Mouse (Mus musculus): ENCODE measurements around the gene Mip. TPM values are rescaled to one million over a fixed set of nuclear protein-coding genes. Genes with fewer than 3 reads are reported as not detected.
"Not testable (repeated sequence)": the region's sequence is repeated elsewhere in the genome, so short reads cannot be mapped to it uniquely, and the experiment has no call there.

Mip gene
- polyA plus RNA-seq (2016; fragmentation: Nextera tagmentation; extraction: Ambion mirVana), result 0.08 and 0.33 TPM in 2 replicates

- H3K36me3 ChIP-seq, result no peaks in the 10 kb centered on the region
- H3K4me3 ChIP-seq, result no peak within 1 kb of the TSS
- no peaks in the 10 kb centered on the region for H3K27me3 ChIP-seq (ENCODE audit: low read depth, poor library complexity, severe bottlenecking)
- no peak for DNase-seq (ENCODE audit: low spot score)
- 52% methylated on average over 4 of the region's 4 CpGs for WGBS
- peak within 1 kb of the TSS; percentile 47 for H3K27ac ChIP-seq
- H3K9me3 ChIP-seq (replicated peaks), result no peaks in the 10 kb centered on the region
- peaks cover 33% of the 10 kb centered on the region for H3K4me1 ChIP-seq
These were observed at the start of gene Mip for GRCm38 (mm10) chr10:128225538-128225937. Gene Mip, plus strand, starts transcription at chr10:128225838.

GRCm38 (mm10) chr10:128175996-128176755 lies 49.5 kb upstream of the Mip start:
- under 1% methylated on average over 17 of the region's 17 CpGs for WGBS
- Histone ChIP-seq H3K4me1 (peaks cover 35% of the 10 kb centered on the region), H3K9me3 (replicated peaks) (no peaks in the 10 kb centered on the region), H3K27me3 (ENCODE audit: low read depth, poor library complexity, severe bottlenecking) (no peaks in the 10 kb centered on the region), H3K4me3 (peak overlapping the region; percentile 65), H3K36me3 (0 out of 2 replicates have a peak, but pooled peaks cover 3% of the 10 kb centered on the region), H3K27ac (peak overlapping the region; percentile 88)
- peak; percentile 86 for DNase-seq (ENCODE audit: low spot score)

DNA sequence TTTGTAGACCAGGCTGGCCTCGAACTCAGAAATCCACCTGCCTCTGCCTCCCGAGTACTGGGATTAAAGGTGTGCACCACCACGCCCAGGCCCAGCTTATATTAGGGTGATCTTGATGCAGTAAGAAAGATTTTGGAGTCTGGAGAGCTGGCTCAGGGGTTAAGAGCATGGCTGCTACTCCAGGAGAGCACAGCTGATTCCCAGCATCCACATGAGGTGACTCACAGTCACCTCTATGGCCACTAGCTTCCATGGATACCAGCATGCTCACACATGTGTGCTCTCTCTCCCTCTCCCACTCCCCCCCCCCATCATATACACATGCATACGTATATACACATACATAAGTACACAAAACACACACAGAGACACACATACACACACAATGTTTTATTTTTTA lies 48.3 kb upstream of the Mip start:
- DNase-seq (ENCODE audit: low spot score), result no peak
- Histone ChIP-seq H3K36me3 (0 out of 2 replicates have a peak, but pooled peaks cover under 1% of the 10 kb centered on the region), H3K27me3 (ENCODE audit: low read depth, poor library complexity, severe bottlenecking) (no peaks in the 10 kb centered on the region), H3K9me3 (replicated peaks) (no peaks in the 10 kb centered on the region), H3K4me1 (peaks cover 35% of the 10 kb centered on the region), H3K27ac (no peak overlapping the region), H3K4me3 (no peak overlapping the region)
- WGBS, result 84% methylated on average over 4 of the region's 4 CpGs

GRCm38 (mm10) chr10:128179989-128180388 lies 45.6 kb upstream of the Mip start, which contains the start of gene Rbms2:
Gene Rbms2, minus strand, starts transcription at chr10:128180297.
- peak within 1 kb of the TSS; percentile 86 for H3K27ac ChIP-seq
- DNase-seq (ENCODE audit: low spot score), result peak; percentile 44
- H3K9me3 ChIP-seq (replicated peaks), result no peaks in the 10 kb centered on the region
- H3K4me1 ChIP-seq, result peaks cover 25% of the 10 kb centered on the region
- no peaks in the 10 kb centered on the region for H3K27me3 ChIP-seq (ENCODE audit: low read depth, poor library complexity, severe bottlenecking)
- WGBS, result 3% methylated on average over 6 of the region's 6 CpGs
- H3K36me3 ChIP-seq, result no peaks in the 10 kb centered on the region
- H3K4me3 ChIP-seq, result peak within 1 kb of the TSS; percentile 40

GRCm38 (mm10) chr10:128184296-128184695 lies 41.3 kb upstream of the Mip start:
- Histone ChIP-seq H3K4me3 (no peak overlapping the region), H3K9me3 (replicated peaks) (no peaks in the 10 kb centered on the region), H3K27ac (no peak overlapping the region), H3K36me3 (no peaks in the 10 kb centered on the region), H3K27me3 (ENCODE audit: low read depth, poor library complexity, severe bottlenecking) (no peaks in the 10 kb centered on the region), H3K4me1 (peaks cover 14% of the 10 kb centered on the region)
- DNase-seq (ENCODE audit: low spot score), result no peak
- 94% methylated on average over 2 of the region's 2 CpGs for WGBS

DNA sequence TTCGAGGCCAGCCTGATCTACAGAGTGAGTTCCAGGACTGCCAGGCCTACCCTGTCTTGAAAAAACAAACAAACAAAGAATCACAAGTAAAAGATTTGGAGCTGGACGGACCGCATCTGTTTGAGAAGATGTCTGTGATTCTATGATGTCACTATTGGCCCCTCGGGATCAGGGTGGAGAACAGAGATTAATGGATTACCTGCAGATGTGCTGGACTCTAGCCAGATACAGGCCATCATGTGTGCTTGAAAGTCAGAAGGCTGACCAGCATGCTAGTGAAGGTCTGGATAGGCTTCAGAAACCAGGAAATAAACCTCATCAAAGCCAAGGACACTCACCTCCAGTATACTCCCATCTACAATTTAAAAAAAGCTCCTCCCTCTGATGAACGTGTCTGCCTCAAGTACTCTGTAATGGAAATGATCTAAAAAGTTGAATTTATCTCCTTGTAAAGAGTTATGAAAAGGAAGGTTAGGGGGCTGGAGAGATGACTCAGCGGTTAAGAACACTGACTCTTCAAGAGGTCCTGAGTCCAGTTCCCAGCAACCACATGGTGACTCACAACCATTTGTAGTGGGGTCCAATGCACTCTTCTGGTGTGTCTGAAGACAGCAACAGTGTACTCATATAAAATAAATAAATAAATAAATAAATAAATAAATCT lies 40.2 kb upstream of the Mip start:
- no peak for DNase-seq (ENCODE audit: low spot score)
- Histone ChIP-seq H3K4me3 (no peak overlapping the region), H3K9me3 (replicated peaks) (no peaks in the 10 kb centered on the region), H3K27me3 (ENCODE audit: low read depth, poor library complexity, severe bottlenecking) (no peaks in the 10 kb centered on the region), H3K4me1 (peaks cover 3% of the 10 kb centered on the region), H3K27ac (no peak overlapping the region), H3K36me3 (no peaks in the 10 kb centered on the region)
- WGBS, result 83% methylated on average over 6 of the region's 6 CpGs

GRCm38 (mm10) chr10:128185959-128186358 lies 39.7 kb upstream of the Mip start:
- H3K27me3 ChIP-seq (ENCODE audit: low read depth, poor library complexity, severe bottlenecking), result no peaks in the 10 kb centered on the region
- WGBS, result 63% methylated on average over 2 of the region's 2 CpGs
- H3K4me3 ChIP-seq, result no peak overlapping the region
- no peaks in the 10 kb centered on the region for H3K36me3 ChIP-seq
- 0 out of 2 replicates have a peak, but pooled peaks cover 2% of the 10 kb centered on the region for H3K4me1 ChIP-seq
- no peak overlapping the region for H3K27ac ChIP-seq
- peak; percentile 94 for DNase-seq (ENCODE audit: low spot score)
- no peaks in the 10 kb centered on the region for H3K9me3 ChIP-seq (replicated peaks)

DNA sequence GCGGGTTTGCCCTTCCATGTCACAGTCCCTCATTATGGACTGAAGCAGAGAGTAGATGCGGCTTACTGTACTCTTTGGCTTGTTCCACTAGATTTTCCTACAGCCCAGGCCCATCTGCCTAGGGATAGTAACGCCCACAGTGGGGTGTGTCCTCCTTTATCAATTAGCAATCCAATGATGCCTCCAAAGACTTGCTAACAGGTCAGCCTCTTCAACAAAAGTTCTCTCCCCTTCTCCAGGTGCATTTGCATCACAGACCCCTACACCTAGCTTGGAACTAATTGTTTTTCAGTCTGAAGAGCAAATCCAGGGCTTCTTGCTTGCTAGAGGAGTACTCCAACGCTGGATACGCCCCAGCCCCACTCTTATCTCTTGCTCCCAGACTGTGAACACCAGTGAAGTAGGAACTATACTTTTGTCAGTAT lies 38.4 kb upstream of the Mip start:
- Histone ChIP-seq H3K27me3 (ENCODE audit: low read depth, poor library complexity, severe bottlenecking) (no peaks in the 10 kb centered on the region), H3K9me3 (replicated peaks) (no peaks in the 10 kb centered on the region), H3K4me3 (no peak overlapping the region), H3K27ac (no peak overlapping the region), H3K4me1 (0 out of 2 replicates have a peak, but pooled peaks cover 2% of the 10 kb centered on the region), H3K36me3 (no peaks in the 10 kb centered on the region)
- WGBS, result 61% methylated on average over 5 of the region's 5 CpGs
- no peak for DNase-seq (ENCODE audit: low spot score)

GRCm38 (mm10) chr10:128188242-128188877 lies 37.3 kb upstream of the Mip start:
- 0 out of 2 replicates have a peak, but pooled peaks cover 2% of the 10 kb centered on the region for H3K4me1 ChIP-seq
- H3K9me3 ChIP-seq (replicated peaks), result no peaks in the 10 kb centered on the region
- no peak overlapping the region for H3K4me3 ChIP-seq
- H3K27me3 ChIP-seq (ENCODE audit: low read depth, poor library complexity, severe bottlenecking), result peaks cover 2% of the 10 kb centered on the region
- no peak overlapping the region for H3K27ac ChIP-seq
- 46% methylated on average over 2 of the region's 2 CpGs for WGBS
- no peaks in the 10 kb centered on the region for H3K36me3 ChIP-seq
- DNase-seq (ENCODE audit: low spot score), result peak; percentile 76

DNA sequence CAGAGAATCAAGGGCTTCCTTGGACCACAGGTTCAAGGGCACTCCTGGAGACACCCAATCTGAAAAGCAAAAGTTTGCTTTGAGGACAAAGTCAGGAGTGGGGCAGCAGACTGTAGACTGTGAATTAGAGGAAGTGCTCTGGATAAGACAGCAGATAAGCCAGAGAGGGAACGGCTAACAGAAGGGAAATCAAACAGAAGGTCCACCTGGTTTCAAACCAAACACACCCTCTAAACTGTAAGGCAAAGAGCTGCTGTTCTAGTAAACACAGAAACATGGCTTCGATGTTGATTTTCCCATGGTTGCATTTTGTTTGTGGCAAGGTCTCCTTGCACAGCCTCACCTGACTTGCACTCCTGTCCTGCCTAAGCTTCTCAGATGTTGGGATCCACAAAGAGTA lies 34.2 kb upstream of the Mip start:
- Histone ChIP-seq H3K36me3 (no peaks in the 10 kb centered on the region), H3K27me3 (ENCODE audit: low read depth, poor library complexity, severe bottlenecking) (peaks cover 25% of the 10 kb centered on the region), H3K27ac (no peak overlapping the region), H3K9me3 (replicated peaks) (no peaks in the 10 kb centered on the region), H3K4me1 (peaks cover 23% of the 10 kb centered on the region), H3K4me3 (no peak overlapping the region)
- whole genome bisulfite sequencing, result 84% methylated on average over 2 of the region's 2 CpGs
- no peak for DNase-seq (ENCODE audit: low spot score)

GRCm38 (mm10) chr10:128192030-128192766 lies 33.4 kb upstream of the Mip start:
- peaks cover 23% of the 10 kb centered on the region for H3K4me1 ChIP-seq
- not testable (repeated sequence) for H3K4me3 ChIP-seq; H3K27ac ChIP-seq; H3K9me3 ChIP-seq (replicated peaks); H3K36me3 ChIP-seq; DNase-seq (ENCODE audit: low spot score)
- WGBS, result 91% methylated on average over 3 of the region's 3 CpGs
- H3K27me3 ChIP-seq (ENCODE audit: low read depth, poor library complexity, severe bottlenecking), result peaks cover 32% of the 10 kb centered on the region

DNA sequence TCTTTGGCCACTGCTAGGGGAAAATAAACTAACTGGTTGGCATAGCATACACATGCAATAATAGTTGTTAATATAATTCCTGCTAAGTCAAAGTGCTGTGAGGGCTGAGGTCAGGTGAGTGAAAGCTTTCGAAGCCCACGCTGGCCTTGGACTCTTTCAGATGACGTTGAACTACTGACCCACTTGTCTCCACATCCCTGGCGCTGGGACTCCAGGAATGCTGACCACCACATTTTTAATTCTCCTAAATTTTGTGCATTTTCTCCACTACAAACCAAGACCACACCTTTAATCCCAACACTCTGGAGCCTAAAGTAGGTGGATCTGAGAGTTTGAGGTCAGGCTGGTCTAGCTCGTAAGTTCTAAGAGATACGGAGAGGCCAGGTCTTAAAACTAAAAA lies 32.5 kb upstream of the Mip start:
- 94% methylated on average over 6 of the region's 6 CpGs for WGBS
- Histone ChIP-seq H3K4me1 (peaks cover 23% of the 10 kb centered on the region), H3K4me3 (no peak overlapping the region), H3K36me3 (no peaks in the 10 kb centered on the region), H3K9me3 (replicated peaks) (no peaks in the 10 kb centered on the region), H3K27me3 (ENCODE audit: low read depth, poor library complexity, severe bottlenecking) (peaks cover 32% of the 10 kb centered on the region), H3K27ac (no peak overlapping the region)
- DNase-seq (ENCODE audit: low spot score), result no peak
